Comparison of ENCODE assay signal across 18 mouse cellular contexts in genomic region chr2:50793067-50793466, GRCm38 (mm10).
"Had no signal": no experiment of that assay in that cellular context is flagged by ENCODE, and none has a peak within 500 bp of the region (broad histone marks: within the 10 kb centered on the region; RNA-seq: fewer than 3 reads in every experiment).

No protein-coding gene starts in this region.

- H3K9ac ChIP-seq: liver, embryonic 15.5 days; liver, postnatal 0 days; lung, embryonic 15.5 days; midbrain, embryonic 12.5 days; neural tube, embryonic 12.5 days had no signal

- H3K4me1 ChIP-seq: liver, embryonic 15.5 days; midbrain, embryonic 12.5 days had no signal

- H3K9me3 ChIP-seq: liver, embryonic 15.5 days; lung, embryonic 15.5 days; midbrain, embryonic 10.5 days; midbrain, embryonic 12.5 days had no signal

- H3K4me2 ChIP-seq: liver, embryonic 15.5 days; lung, embryonic 15.5 days; midbrain, embryonic 12.5 days; neural tube, embryonic 12.5 days had no signal

- H3K27me3 ChIP-seq: liver, embryonic 15.5 days; lung, embryonic 15.5 days; midbrain, embryonic 12.5 days; neural tube, embryonic 12.5 days had no signal

- H3K27ac ChIP-seq: liver, embryonic 15.5 days; lung, embryonic 15.5 days; midbrain, embryonic 10.5 days; midbrain, embryonic 12.5 days; neural tube, embryonic 12.5 days had no signal

- DNase-seq: liver, postnatal 0 days; lung, adult 2 months; midbrain, embryonic 14.5 days; retina, postnatal 1 day; right cerebral cortex, adult 18-20 months; right cerebral cortex, postnatal 25 days; right cerebral cortex, postnatal 4 days; spleen, adult 18-20 months; thymus, adult 18-20 months; thymus, postnatal 14 days; thymus, postnatal 36 days had no signal

- H3K36me3 ChIP-seq: liver, embryonic 15.5 days; lung, embryonic 15.5 days; midbrain, embryonic 10.5 days; midbrain, embryonic 12.5 days; neural tube, embryonic 12.5 days had no signal

- H3K4me3 ChIP-seq: liver, embryonic 15.5 days; lung, embryonic 15.5 days; midbrain, embryonic 10.5 days; midbrain, embryonic 12.5 days; myocyte; neural tube, embryonic 12.5 days had no signal

- ATAC-seq: liver, postnatal 0 days; midbrain, embryonic 16.5 days had no signal
